In the genomic region with DNA sequence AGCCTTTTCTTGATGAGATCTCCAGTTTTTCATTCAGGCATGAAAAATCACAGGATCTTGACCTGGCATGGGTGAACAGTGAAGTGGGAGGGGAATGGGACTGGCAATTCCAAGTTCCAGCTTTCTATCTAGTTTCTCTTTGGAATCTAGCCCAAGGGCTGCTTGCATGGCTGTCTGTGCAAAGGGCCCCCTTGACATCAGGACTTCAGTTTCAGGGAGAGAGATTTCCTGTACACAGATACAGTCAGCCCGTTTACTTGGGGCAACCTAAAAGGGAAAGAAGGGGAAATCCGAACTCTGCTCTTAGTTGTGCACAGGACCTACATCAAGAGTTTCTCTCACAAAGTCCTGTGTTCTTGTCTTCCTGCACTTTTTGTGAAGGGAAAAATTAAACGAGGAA, we compare ENCODE assay signal across 1 mouse cellular context.
TF ChIP-seq lines count a peak whose summit lies in the region.

No protein-coding gene starts in this region.

TF ChIP-seq in CH12.LX, 34 proteins besides CTCF, POLR2A, EP300 and RAD21 (continued from another document):
- no peak for TF ChIP-seq MYC (IDR thresholded peaks at IDR 0.05; ENCODE audit: low read depth, low read length)
- no peak for TF ChIP-seq UBTF (IDR thresholded peaks at IDR 0.05; ENCODE audit: low read depth, low read length)
- no peak for TF ChIP-seq MAX (IDR thresholded peaks at IDR 0.05; ENCODE audit: low read length)
- TF ChIP-seq ZC3H11A (IDR thresholded peaks at IDR 0.05; ENCODE audit: low read depth, low read length): no peak
- no peak for TF ChIP-seq ZNF384 (IDR thresholded peaks at IDR 0.05; ENCODE audit: low read depth, low read length)
- TF ChIP-seq ZMIZ1 (IDR thresholded peaks at IDR 0.05; ENCODE audit: low read depth, low read length): no peak
- no peak for TF ChIP-seq RCOR1 (conservative IDR thresholded peaks at IDR 0.05; ENCODE audit: low read depth, low read length)
- no peak for TF ChIP-seq TBP (conservative IDR thresholded peaks at IDR 0.05; ENCODE audit: low read depth, low read length)
- no peak for TF ChIP-seq JUN (IDR thresholded peaks at IDR 0.05; ENCODE audit: insufficient read depth, low read depth, low read length)
TF ChIP-seq in CH12.LX: peak in this region for 7.
